Mouse (Mus musculus) ES-E14 (cell line): Measurements from ENCODE around the gene Vps8.

Source experiments
- HCFC1 ChIP-seq: IDR thresholded peaks from 2 replicates; pipeline ENCODE4 v1.6.1; 2012; ENCODE audit warnings: low read length, inconsistent platforms, borderline replicate concordance; ENCODE audit not compliant: insufficient read depth
- MAFK ChIP-seq: IDR thresholded peaks from 2 replicates; pipeline ENCODE4 v1.6.1; 2014; ENCODE audit warnings: mild to moderate bottlenecking, low read depth, low read length, inconsistent platforms; ENCODE audit not compliant: insufficient read depth

GRCm38 (mm10) chr16:21643621-21644041 lies 220.7 kb downstream of the Vps8 start:
- TF ChIP-seq MAFK (no peak), HCFC1 (no peak)
